Mouse (Mus musculus): Measurements from ENCODE around the gene Pam16.

DNA sequence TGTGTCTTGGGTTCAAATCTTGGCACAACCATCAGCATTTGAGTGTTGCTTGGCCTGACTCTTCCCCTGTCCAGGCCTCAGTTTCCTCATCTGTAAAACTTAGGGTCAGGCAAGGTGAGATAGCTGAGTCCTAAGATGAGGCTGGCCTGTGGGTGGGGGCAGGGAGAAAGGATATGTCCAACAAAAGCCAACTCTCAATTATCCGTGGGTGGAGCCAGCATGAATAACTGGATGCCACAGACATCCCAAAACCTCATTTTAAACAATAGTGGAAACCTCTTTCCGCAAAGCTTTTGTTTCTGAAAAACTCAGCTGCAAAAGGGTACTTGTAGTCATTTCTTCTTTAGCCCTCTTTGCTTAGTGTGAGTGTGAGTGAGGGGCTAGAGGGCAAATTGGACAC is 28.0 kb downstream of the Pam16 start:
- TF ChIP-seq POLR2A (IDR thresholded peaks at IDR 0.05; ENCODE audit: borderline replicate concordance, insufficient read depth, low read length) (no peak), CTCF (IDR thresholded peaks at IDR 0.05; ENCODE audit: borderline replicate concordance, insufficient read depth, low read depth, low read length) (no peak)

Data from cerebellum, adult 2 months (tissue).